Mouse (Mus musculus) brain, adult 2 months (tissue): ENCODE measurements at regions not wholly inside any gene's neighbourhood (a gene's known extent, or its start where the extent isn't known, plus 50 kb on each side); places are given as distances from the start of the nearest gene placed in this dataset.

ENCODE experiments used
- DNase-seq: peaks from one replicate; pipeline ENCODE4 v3.0.0; 2011; ENCODE audit warnings: low read depth, low spot score

- no peak for DNase-seq
Observed at GRCm38 (mm10) chr8:6813816-6814215, 1708.7 kb upstream of the Slc10a2 start.

GRCm38 (mm10) chr8:6807116-6807515, 1702.0 kb upstream of the Slc10a2 start:
- DNase-seq = no peak

- DNase-seq = no peak
Observed at GRCm38 (mm10) chr8:6803199-6803598, 1698.0 kb upstream of the Slc10a2 start.

- DNase-seq = no peak
Observed at GRCm38 (mm10) chr8:6801076-6801475, 1695.9 kb upstream of the Slc10a2 start.

GRCm38 (mm10) chr8:6789096-6789495, 1683.9 kb upstream of the Slc10a2 start:
- no peak for DNase-seq

GRCm38 (mm10) chr8:6780983-6781382, 1675.8 kb upstream of the Slc10a2 start:
- peak; percentile 15 for DNase-seq

- peak; percentile 1 for DNase-seq
Observed at GRCm38 (mm10) chr8:6775103-6775502, 1670.0 kb upstream of the Slc10a2 start.

- DNase-seq = no peak
Observed at GRCm38 (mm10) chr8:6729571-6729970, 1624.4 kb upstream of the Slc10a2 start.

- peak; percentile 58 for DNase-seq
Observed at GRCm38 (mm10) chr8:6708886-6709449, 1603.8 kb upstream of the Slc10a2 start.

GRCm38 (mm10) chr8:6688595-6688994, 1583.4 kb upstream of the Slc10a2 start:
- DNase-seq = no peak

- no peak for DNase-seq
Observed at GRCm38 (mm10) chr8:6658860-6659259, 1553.7 kb upstream of the Slc10a2 start.

- no peak for DNase-seq
Observed at GRCm38 (mm10) chr8:6657451-6657990, 1552.4 kb upstream of the Slc10a2 start.

- no peak for DNase-seq
Observed at GRCm38 (mm10) chr8:6652180-6652579, 1547.0 kb upstream of the Slc10a2 start.

- DNase-seq = no peak
Observed at GRCm38 (mm10) chr8:6648083-6648482, 1542.9 kb upstream of the Slc10a2 start.

- DNase-seq = peak; percentile 47
Observed at GRCm38 (mm10) chr8:6645287-6645957, 1540.3 kb upstream of the Slc10a2 start.

GRCm38 (mm10) chr8:6644396-6644795, 1539.2 kb upstream of the Slc10a2 start:
- DNase-seq = no peak

- no peak for DNase-seq
Observed at GRCm38 (mm10) chr8:6627009-6627557, 1521.9 kb upstream of the Slc10a2 start.

- peak; percentile 6 for DNase-seq
Observed at GRCm38 (mm10) chr8:6608891-6609290, 1503.7 kb upstream of the Slc10a2 start.

- DNase-seq = peak; percentile 70
Observed at GRCm38 (mm10) chr8:6606854-6607535, 1501.8 kb upstream of the Slc10a2 start.

- peak; percentile 27 for DNase-seq
Observed at GRCm38 (mm10) chr8:6604232-6604804, 1499.2 kb upstream of the Slc10a2 start.

- DNase-seq = no peak
Observed at GRCm38 (mm10) chr8:6590146-6590545, 1485.0 kb upstream of the Slc10a2 start.
